Mouse (Mus musculus) liver, adult 2 months (tissue): ENCODE measurements around the gene Fgf11. TPM values are rescaled to one million over a fixed set of nuclear protein-coding genes. Genes with fewer than 3 reads are reported as not detected.

Experiments used
- DNase-seq: peaks from one replicate; pipeline ENCODE4 v3.0.0-alpha.2; 2011; ENCODE audit warnings: low read depth, low spot score; ENCODE audit errors: extremely low read depth
- H3K27ac ChIP-seq: fragments of 200-500 bp; replicated peaks from 2 replicates; pipeline ENCODE4 v1.5.1; 2012; ENCODE audit warnings: low read depth, mild to moderate bottlenecking, control low read depth, inconsistent platforms, low read length; ENCODE audit not compliant: insufficient read depth
- H3K27me3 ChIP-seq: fragments of 200-500 bp; 2 replicates; pipeline ENCODE4 v1.6.1; 2012; ENCODE audit warnings: mild to moderate bottlenecking, moderate library complexity, low read length, inconsistent platforms; ENCODE audit not compliant: control insufficient read depth, insufficient read depth
- H3K36me3 ChIP-seq: fragments of 200-500 bp; 2 replicates; pipeline ENCODE4 v1.6.1; 2012; ENCODE audit warnings: low read length, inconsistent platforms; ENCODE audit not compliant: control insufficient read depth, insufficient read depth
- H3K4me1 ChIP-seq: fragments of 200-500 bp; 2 replicates; pipeline ENCODE4 v1.6.1; 2011; ENCODE audit warnings: low read length; ENCODE audit not compliant: control insufficient read depth, insufficient read depth
- H3K4me3 ChIP-seq: fragments of 200-500 bp; 2 replicates; pipeline ENCODE4 v1.5.1; 2011; ENCODE audit warnings: low read depth, mild to moderate bottlenecking, control low read depth, low read length, moderate library complexity; ENCODE audit not compliant: insufficient read depth
- H3K79me2 ChIP-seq: fragments of 200-500 bp; 2 replicates; pipeline ENCODE4 v1.6.1; 2012; ENCODE audit warnings: inconsistent platforms, mild to moderate bottlenecking, low read length, moderate library complexity; ENCODE audit not compliant: control insufficient read depth, insufficient read depth
- H3K9ac ChIP-seq: fragments of 200-500 bp; 2 replicates; pipeline ENCODE4 v1.6.1; 2012; ENCODE audit warnings: low read depth, mild to moderate bottlenecking, control low read depth, inconsistent platforms, low read length
- CTCF ChIP-seq: fragments of 200-500 bp; IDR thresholded peaks from 2 replicates; pipeline ENCODE4 v1.5.1; 2011; ENCODE audit warnings: low read depth, low read length, control low read depth
- POLR2A ChIP-seq: fragments of 200-500 bp; IDR thresholded peaks from 2 replicates; pipeline ENCODE4 v1.6.1; 2011; ENCODE audit warnings: low read length, control low read depth; ENCODE audit not compliant: insufficient read depth; ENCODE audit errors: extremely low read depth
- WGBS: fragments of 180-500 bp; shearing (Covaris S2); methylation state at CpG from one replicate; pipeline ENCODE4 v1.1.7; 2018; 5-methylcytosine and 5-hydroxymethylcytosine counted together
- polyA plus RNA-seq: library from polyadenylated mRNA; depleted of rRNA; stranded (reverse); fragments of >200 nt; gene quantifications from 2 replicates; pipeline ENCODE4 v1.2.3, GENCODE M21; 2012
- total RNA-seq: library from RNA; depleted of rRNA; stranded (reverse); fragments of >200 nt; gene quantifications from 2 replicates; pipeline ENCODE4 v1.2.3, GENCODE M21; 2014

Fgf11 gene
- total and polyA plus RNA-seq, 2 experiments, result 0.18 to 0.33 TPM

GRCm38 (mm10) chr11:69799394-69800137 lies 2.1 kb downstream of the Fgf11 start:
- peaks cover 9% of the 10 kb centered on the region for H3K27me3 ChIP-seq
- no peak overlapping the region for H3K4me3 ChIP-seq
- no peaks in the 10 kb centered on the region for H3K36me3 ChIP-seq
- DNase-seq, result no peak
- no peak for TF ChIP-seq POLR2A
- no peak for TF ChIP-seq CTCF
- H3K4me1 ChIP-seq, result peaks cover 8% of the 10 kb centered on the region
- no peak overlapping the region for H3K9ac ChIP-seq
- H3K79me2 ChIP-seq, result no peaks in the 10 kb centered on the region
- WGBS, result 68% methylated on average over 12 of the region's 12 CpGs
- no peak overlapping the region for H3K27ac ChIP-seq

- Histone ChIP-seq H3K36me3 (no peaks in the 10 kb centered on the region), H3K27me3 (peaks cover 9% of the 10 kb centered on the region)
Measured at GRCm38 (mm10) chr11:69797924-69798323, 3.7 kb downstream of the Fgf11 start.

GRCm38 (mm10) chr11:69795983-69796435 lies 5.6 kb downstream of the Fgf11 start:
- Histone ChIP-seq H3K9ac (no peak overlapping the region), H3K4me1 (0 out of 2 replicates have a peak, but pooled peaks cover 3% of the 10 kb centered on the region), H3K36me3 (no peaks in the 10 kb centered on the region), H3K27me3 (no peaks in the 10 kb centered on the region), H3K79me2 (no peaks in the 10 kb centered on the region), H3K4me3 (no peak overlapping the region; the same call in 1 of the 2 replicates), H3K27ac (no peak overlapping the region)
- TF ChIP-seq CTCF, result no peak
- TF ChIP-seq POLR2A, result no peak
- no peak for DNase-seq
- 10% methylated on average over 13 of the region's 13 CpGs for WGBS

More at GRCm38 (mm10) chr11:69797924-69798323, 3.7 kb downstream of the Fgf11 start:
- no peak overlapping the region for H3K27ac ChIP-seq
- H3K4me3 ChIP-seq, result no peak overlapping the region
- 88% methylated on average over 7 of the region's 7 CpGs for WGBS
- no peak for DNase-seq
- TF ChIP-seq CTCF, result no peak
- TF ChIP-seq POLR2A, result no peak
- no peaks in the 10 kb centered on the region for H3K79me2 ChIP-seq
- peaks cover 3% of the 10 kb centered on the region; the same call in 1 of the 2 replicates for H3K4me1 ChIP-seq
- H3K9ac ChIP-seq, result no peak overlapping the region

- no peaks in the 10 kb centered on the region for H3K27me3 ChIP-seq
- H3K27ac ChIP-seq, result no peak within 1 kb of the TSS
Measured at GRCm38 (mm10) chr11:69795168-69795982, 6.3 kb downstream of the Fgf11 start, which contains the start of gene Chrnb1. TSS of gene Chrnb1 (minus strand) at chr11:69795943.

GRCm38 (mm10) chr11:69793429-69793828 lies 8.2 kb downstream of the Fgf11 start:
- WGBS, result 79% methylated on average over 5 of the region's 5 CpGs
- Histone ChIP-seq H3K79me2 (no peaks in the 10 kb centered on the region), H3K27ac (no peak overlapping the region), H3K4me3 (no peak overlapping the region), H3K4me1 (peaks cover 6% of the 10 kb centered on the region; the same call in 1 of the 2 replicates), H3K36me3 (no peaks in the 10 kb centered on the region), H3K9ac (no peak overlapping the region), H3K27me3 (no peaks in the 10 kb centered on the region)
- TF ChIP-seq POLR2A (no peak), CTCF (no peak)
- DNase-seq, result no peak

More at GRCm38 (mm10) chr11:69795168-69795982, 6.3 kb downstream of the Fgf11 start, which contains the start of gene Chrnb1:
- no peaks in the 10 kb centered on the region for H3K79me2 ChIP-seq
- TF ChIP-seq POLR2A, result 0 out of 2 replicates have a peak, but pooled peaks have one; percentile 23
- TF ChIP-seq CTCF, result no peak
- H3K4me1 ChIP-seq, result 0 out of 2 replicates have a peak, but pooled peaks cover 3% of the 10 kb centered on the region
- DNase-seq, result peak; percentile 98
- WGBS, result 2% methylated on average over 52 of the region's 52 CpGs
- no peak within 1 kb of the TSS for H3K9ac ChIP-seq
- H3K36me3 ChIP-seq, result no peaks in the 10 kb centered on the region
- H3K4me3 ChIP-seq, result peak within 1 kb of the TSS; percentile 54
